Mouse (Mus musculus) limb, embryonic 15.5 days (tissue): ENCODE data around the gene Os9. TPM values are rescaled to one million over a fixed set of nuclear protein-coding genes. Genes with fewer than 3 reads are reported as not detected.
A peak's percentile ranks its signal among the peaks of the same experiment; 100 is the strongest.
"Not testable (repeated sequence)": the region's sequence is repeated elsewhere in the genome, so short reads cannot be mapped to it uniquely, and the experiment has no call there.

ENCODE experiments used
- ATAC-seq: fragments of 200-750 bp; cut with Nextera tagmentation; 2 replicates; pipeline ENCODE4 v1.8.0; 2017; ENCODE audit warnings: low read depth, moderate TSS enrichment; ENCODE audit not compliant: insufficient number of reproducible peaks, low FRiP score, low TSS enrichment
- H3K27ac ChIP-seq: fragments of 300-500 bp; sonication (generic); 2 replicates; pipeline ENCODE4 v1.5.1; 2015; ENCODE audit warnings: moderate library complexity, mild to moderate bottlenecking, inconsistent platforms
- H3K27me3 ChIP-seq: fragments of 300-500 bp; sonication (generic); 2 replicates; pipeline ENCODE4 v1.6.1; 2015; ENCODE audit warnings: inconsistent platforms
- H3K36me3 ChIP-seq: fragments of 300-500 bp; sonication (generic); 2 replicates; pipeline ENCODE4 v1.6.1; 2015; ENCODE audit warnings: inconsistent platforms
- H3K4me1 ChIP-seq: fragments of 300-500 bp; sonication (generic); 2 replicates; pipeline ENCODE4 v1.6.1; 2015; ENCODE audit warnings: inconsistent platforms
- H3K4me2 ChIP-seq: fragments of 300-500 bp; sonication (generic); 2 replicates; pipeline ENCODE4 v1.6.1; 2015; ENCODE audit warnings: mild to moderate bottlenecking, inconsistent platforms
- H3K4me3 ChIP-seq: fragments of 300-500 bp; sonication (generic); 2 replicates; pipeline ENCODE4 v1.5.1; 2015; ENCODE audit warnings: mild to moderate bottlenecking, inconsistent platforms
- H3K9ac ChIP-seq: fragments of 300-500 bp; sonication (generic); 2 replicates; pipeline ENCODE4 v1.6.1; 2015; ENCODE audit warnings: inconsistent platforms
- H3K9me3 ChIP-seq: fragments of 300-500 bp; sonication (generic); 2 replicates; pipeline ENCODE4 v1.6.1; 2016; ENCODE audit warnings: inconsistent platforms
- WGBS: fragments of 180-500 bp; shearing (Covaris S2); methylation state at CpG from one replicate; pipeline ENCODE4 v1.1.7; 2015; 5-methylcytosine and 5-hydroxymethylcytosine counted together
- polyA plus RNA-seq: library from polyadenylated mRNA; unstranded; fragments of >200 nt; fragmentation: Nextera tagmentation; extraction: Ambion mirVana; gene quantifications from 2 replicates; pipeline ENCODE4 v1.2.1, GENCODE M21; 2015

Os9 gene
- polyA plus RNA-seq: 103 and 110 TPM in 2 replicates

GRCm38 (mm10) chr10:127121066-127121477 lies at the start of gene Os9:
Gene Os9 (minus strand): TSS chr10:127121131.
- no peak within 1 kb of the TSS for H3K27ac ChIP-seq
- ATAC-seq: peak; percentile 95
- H3K36me3 ChIP-seq: peaks cover 32% of the 10 kb centered on the region
- peak within 1 kb of the TSS; percentile 97 for H3K4me2 ChIP-seq
- H3K9ac ChIP-seq: peak within 1 kb of the TSS; percentile 82
- H3K4me3 ChIP-seq: peak within 1 kb of the TSS; percentile 95
- H3K27me3 ChIP-seq: no peaks in the 10 kb centered on the region
- peaks cover 22% of the 10 kb centered on the region for H3K4me1 ChIP-seq
- 0% methylated on average over 19 of the region's 19 CpGs for WGBS
- H3K9me3 ChIP-seq: no peaks in the 10 kb centered on the region

GRCm38 (mm10) chr10:127170002-127170401 lies 49.1 kb upstream of the Os9 start:
- Histone ChIP-seq H3K27me3 (peaks cover 80% of the 10 kb centered on the region), H3K4me1 (peaks cover 38% of the 10 kb centered on the region), H3K4me3 (peak overlapping the region; percentile 43), H3K9ac (no peak overlapping the region), H3K27ac (no peak overlapping the region), H3K4me2 (peak overlapping the region; percentile 70), H3K36me3 (no peaks in the 10 kb centered on the region), H3K9me3 (no peaks in the 10 kb centered on the region)
- WGBS: 5% methylated on average over 22 of the region's 22 CpGs
- no peak for ATAC-seq

GRCm38 (mm10) chr10:127167614-127168192 lies 46.8 kb upstream of the Os9 start:
- H3K9ac ChIP-seq: no peak overlapping the region
- H3K27me3 ChIP-seq: peaks cover 79% of the 10 kb centered on the region
- peaks cover 45% of the 10 kb centered on the region for H3K4me1 ChIP-seq
- no peak overlapping the region for H3K4me2 ChIP-seq
- H3K27ac ChIP-seq: no peak overlapping the region
- no peaks in the 10 kb centered on the region for H3K9me3 ChIP-seq
- H3K4me3 ChIP-seq: no peak overlapping the region
- 30% methylated on average over 10 of the region's 10 CpGs for whole genome bisulfite sequencing
- H3K36me3 ChIP-seq: no peaks in the 10 kb centered on the region
- ATAC-seq: no peak

- Histone ChIP-seq H3K4me2 (peak overlapping the region; percentile 100; the same call in 1 of the 2 replicates), H3K9ac (no peak overlapping the region), H3K4me3 (peak overlapping the region; percentile 61; the same call in 1 of the 2 replicates), H3K9me3 (no peaks in the 10 kb centered on the region), H3K4me1 (peaks cover 45% of the 10 kb centered on the region), H3K27me3 (peaks cover 75% of the 10 kb centered on the region), H3K27ac (no peak overlapping the region), H3K36me3 (no peaks in the 10 kb centered on the region)
- WGBS: 30% methylated on average over 15 of the region's 15 CpGs
- ATAC-seq: no peak
These were observed 46.1 kb upstream of the Os9 start for GRCm38 (mm10) chr10:127166771-127167613.

GRCm38 (mm10) chr10:127166404-127166715 lies 45.4 kb upstream of the Os9 start:
- Histone ChIP-seq H3K27ac (no peak overlapping the region), H3K4me3 (peak overlapping the region; percentile 61), H3K9ac (no peak overlapping the region), H3K4me1 (peaks cover 41% of the 10 kb centered on the region), H3K36me3 (no peaks in the 10 kb centered on the region), H3K9me3 (no peaks in the 10 kb centered on the region), H3K4me2 (peak overlapping the region; percentile 100), H3K27me3 (peaks cover 69% of the 10 kb centered on the region)
- no peak for ATAC-seq
- WGBS: 7% methylated on average over 11 of the region's 11 CpGs

GRCm38 (mm10) chr10:127165654-127166403 lies 44.9 kb upstream of the Os9 start:
- peak overlapping the region; percentile 65 for H3K9ac ChIP-seq
- no peaks in the 10 kb centered on the region for H3K9me3 ChIP-seq
- H3K4me3 ChIP-seq: peak overlapping the region; percentile 61
- no peak overlapping the region for H3K27ac ChIP-seq
- peaks cover 64% of the 10 kb centered on the region for H3K27me3 ChIP-seq
- H3K4me2 ChIP-seq: peak overlapping the region; percentile 100
- H3K36me3 ChIP-seq: no peaks in the 10 kb centered on the region
- WGBS: under 1% methylated on average over 56 of the region's 56 CpGs
- H3K4me1 ChIP-seq: peaks cover 36% of the 10 kb centered on the region
- ATAC-seq: peak; percentile 42; the same call in 1 of the 2 replicates

GRCm38 (mm10) chr10:127165354-127165653 lies 44.4 kb upstream of the Os9 start:
- no peaks in the 10 kb centered on the region for H3K9me3 ChIP-seq
- WGBS: under 1% methylated on average over 42 of the region's 42 CpGs
- peak; percentile 46 for ATAC-seq
- H3K9ac ChIP-seq: peak overlapping the region; percentile 65
- no peaks in the 10 kb centered on the region for H3K36me3 ChIP-seq
- peak overlapping the region; percentile 61 for H3K4me3 ChIP-seq
- H3K4me1 ChIP-seq: peaks cover 31% of the 10 kb centered on the region
- H3K27ac ChIP-seq: no peak overlapping the region
- peak overlapping the region; percentile 100 for H3K4me2 ChIP-seq
- H3K27me3 ChIP-seq: peaks cover 58% of the 10 kb centered on the region

GRCm38 (mm10) chr10:127164631-127165353 lies 43.9 kb upstream of the Os9 start, which contains the start of gene B4galnt1:
Gene B4galnt1 (plus strand): TSS chr10:127165225.
- Histone ChIP-seq H3K27me3 (peaks cover 53% of the 10 kb centered on the region), H3K4me1 (peaks cover 25% of the 10 kb centered on the region), H3K36me3 (no peaks in the 10 kb centered on the region), H3K9ac (peak within 1 kb of the TSS; percentile 65), H3K4me2 (peak within 1 kb of the TSS; percentile 100), H3K9me3 (no peaks in the 10 kb centered on the region), H3K4me3 (peak within 1 kb of the TSS; percentile 61), H3K27ac (no peak within 1 kb of the TSS)
- WGBS: 3% methylated on average over 52 of the region's 52 CpGs
- peak; percentile 74 for ATAC-seq

- Histone ChIP-seq H3K4me1 (peaks cover 25% of the 10 kb centered on the region), H3K27me3 (peaks cover 47% of the 10 kb centered on the region), H3K36me3 (no peaks in the 10 kb centered on the region), H3K4me2 (no peak overlapping the region), H3K27ac (no peak overlapping the region), H3K4me3 (no peak overlapping the region), H3K9ac (no peak overlapping the region), H3K9me3 (no peaks in the 10 kb centered on the region)
- 90% methylated on average over 4 of the region's 4 CpGs for WGBS
- no peak for ATAC-seq
These were observed 43.3 kb upstream of the Os9 start for GRCm38 (mm10) chr10:127164190-127164589.

GRCm38 (mm10) chr10:127162771-127163261 lies 41.9 kb upstream of the Os9 start:
- not testable (repeated sequence) for H3K9ac ChIP-seq, H3K9me3 ChIP-seq, H3K27ac ChIP-seq, H3K36me3 ChIP-seq, H3K4me3 ChIP-seq, ATAC-seq, H3K4me2 ChIP-seq
- Histone ChIP-seq H3K27me3 (peaks cover 35% of the 10 kb centered on the region), H3K4me1 (peaks cover 25% of the 10 kb centered on the region)
- 46% methylated on average over 7 of the region's 7 CpGs for WGBS

- 74% methylated on average over 3 of the region's 3 CpGs for WGBS
- peaks cover 14% of the 10 kb centered on the region for H3K27me3 ChIP-seq
- H3K36me3 ChIP-seq: no peaks in the 10 kb centered on the region
- H3K4me1 ChIP-seq: peaks cover 14% of the 10 kb centered on the region
- no peak overlapping the region for H3K4me3 ChIP-seq
- H3K9ac ChIP-seq: no peak overlapping the region
- no peak overlapping the region for H3K4me2 ChIP-seq
- no peaks in the 10 kb centered on the region for H3K9me3 ChIP-seq
- no peak for ATAC-seq
- no peak overlapping the region for H3K27ac ChIP-seq
These were observed 39.8 kb upstream of the Os9 start for GRCm38 (mm10) chr10:127160728-127161127.
